Mouse (Mus musculus) kidney, postnatal 10 days (tissue): ENCODE measurements at regions not wholly inside any gene's neighbourhood (a gene's known extent, or its start where the extent isn't known, plus 50 kb on each side); places are given as distances from the start of the nearest gene placed in this dataset.
A peak's percentile ranks its signal among the peaks of the same experiment; 100 is the strongest.

Experiments used
- DNase-seq: peaks from one replicate; pipeline ENCODE4 v3.0.0; 2021; ENCODE audit warnings: mixed read lengths

GRCm38 (mm10) chr14:58487836-58488235, 417.5 kb downstream of the Fgf9 start:
- no peak for DNase-seq

- no peak for DNase-seq
These were observed 410.1 kb downstream of the Fgf9 start for GRCm38 (mm10) chr14:58480454-58480853.

GRCm38 (mm10) chr14:58470678-58471077, 400.3 kb downstream of the Fgf9 start:
- no peak for DNase-seq

- DNase-seq = no peak
These were observed 398.1 kb downstream of the Fgf9 start for GRCm38 (mm10) chr14:58468451-58468850.

- DNase-seq = no peak
These were observed 397.5 kb downstream of the Fgf9 start for GRCm38 (mm10) chr14:58467856-58468255.

GRCm38 (mm10) chr14:58446776-58447354, 376.5 kb downstream of the Fgf9 start:
- DNase-seq = no peak

- no peak for DNase-seq
These were observed 374.1 kb downstream of the Fgf9 start for GRCm38 (mm10) chr14:58444496-58444895.

- no peak for DNase-seq
These were observed 372.2 kb downstream of the Fgf9 start for GRCm38 (mm10) chr14:58442501-58442900.

- DNase-seq = no peak
These were observed 369.6 kb downstream of the Fgf9 start for GRCm38 (mm10) chr14:58439963-58440362.

GRCm38 (mm10) chr14:58436096-58436495, 365.7 kb downstream of the Fgf9 start:
- DNase-seq = no peak

GRCm38 (mm10) chr14:58426472-58426871, 356.1 kb downstream of the Fgf9 start:
- DNase-seq = no peak

- DNase-seq = no peak
These were observed 351.6 kb downstream of the Fgf9 start for GRCm38 (mm10) chr14:58421904-58422303.

GRCm38 (mm10) chr14:58417545-58417944, 347.2 kb downstream of the Fgf9 start:
- DNase-seq = no peak

GRCm38 (mm10) chr14:58392055-58392726, 321.8 kb downstream of the Fgf9 start:
- no peak for DNase-seq

GRCm38 (mm10) chr14:58390741-58391140, 320.4 kb downstream of the Fgf9 start:
- DNase-seq = no peak

GRCm38 (mm10) chr14:58387348-58388000, 317.1 kb downstream of the Fgf9 start:
- DNase-seq = peak; percentile 21

GRCm38 (mm10) chr14:58375056-58375455, 304.7 kb downstream of the Fgf9 start:
- peak; percentile 19 for DNase-seq

GRCm38 (mm10) chr14:58356824-58357223, 286.5 kb downstream of the Fgf9 start:
- no peak for DNase-seq

- DNase-seq = no peak
These were observed 282.6 kb downstream of the Fgf9 start for GRCm38 (mm10) chr14:58352986-58353385.

- no peak for DNase-seq
These were observed 265.8 kb downstream of the Fgf9 start for GRCm38 (mm10) chr14:58336148-58336547.

GRCm38 (mm10) chr14:58323164-58323563, 252.8 kb downstream of the Fgf9 start:
- no peak for DNase-seq

GRCm38 (mm10) chr14:58322461-58322860, 252.1 kb downstream of the Fgf9 start:
- DNase-seq = peak; percentile 24

- DNase-seq = no peak
These were observed 251.5 kb downstream of the Fgf9 start for GRCm38 (mm10) chr14:58321875-58322274.

- DNase-seq = no peak
These were observed 250.9 kb downstream of the Fgf9 start for GRCm38 (mm10) chr14:58321234-58321633.
